Mouse (Mus musculus) kidney, adult 8-10 months (tissue): ENCODE results near the gene Sept14.

Experiments
- DNase-seq, 2 experiments: peaks; one replicate each; pipeline ENCODE4 v3.0.0; 2022

Sept14 gene

GRCm38 (mm10) chr5:129667851-129668250 is 40.5 kb downstream of the Sept14 start:
- DNase-seq: no peak

- DNase-seq: no peak
Measured at GRCm38 (mm10) chr5:129666271-129666909, 41.9 kb downstream of the Sept14 start.

GRCm38 (mm10) chr5:129664090-129664489 is 44.2 kb downstream of the Sept14 start:
- no peak for DNase-seq

- no peak for DNase-seq
Measured at GRCm38 (mm10) chr5:129657931-129658330, 50.4 kb downstream of the Sept14 start.

GRCm38 (mm10) chr5:129657016-129657415 is 51.3 kb downstream of the Sept14 start:
- DNase-seq: no peak

- no peak for DNase-seq
Measured at GRCm38 (mm10) chr5:129650858-129651257, 57.5 kb downstream of the Sept14 start.
